Mouse (Mus musculus) liver, postnatal 0 days (tissue): ENCODE results near the gene Haus4.

Source experiments
- CTCF ChIP-seq: sonication (generic); IDR thresholded peaks from 2 replicates; pipeline ENCODE4 v1.5.1; 2016; ENCODE audit warnings: antibody characterized with exemption, low read depth
- EP300 ChIP-seq: IDR thresholded peaks from 2 replicates; pipeline ENCODE4 v1.6.1; 2016; ENCODE audit warnings: antibody characterized with exemption, low read depth, mild to moderate bottlenecking

DNA sequence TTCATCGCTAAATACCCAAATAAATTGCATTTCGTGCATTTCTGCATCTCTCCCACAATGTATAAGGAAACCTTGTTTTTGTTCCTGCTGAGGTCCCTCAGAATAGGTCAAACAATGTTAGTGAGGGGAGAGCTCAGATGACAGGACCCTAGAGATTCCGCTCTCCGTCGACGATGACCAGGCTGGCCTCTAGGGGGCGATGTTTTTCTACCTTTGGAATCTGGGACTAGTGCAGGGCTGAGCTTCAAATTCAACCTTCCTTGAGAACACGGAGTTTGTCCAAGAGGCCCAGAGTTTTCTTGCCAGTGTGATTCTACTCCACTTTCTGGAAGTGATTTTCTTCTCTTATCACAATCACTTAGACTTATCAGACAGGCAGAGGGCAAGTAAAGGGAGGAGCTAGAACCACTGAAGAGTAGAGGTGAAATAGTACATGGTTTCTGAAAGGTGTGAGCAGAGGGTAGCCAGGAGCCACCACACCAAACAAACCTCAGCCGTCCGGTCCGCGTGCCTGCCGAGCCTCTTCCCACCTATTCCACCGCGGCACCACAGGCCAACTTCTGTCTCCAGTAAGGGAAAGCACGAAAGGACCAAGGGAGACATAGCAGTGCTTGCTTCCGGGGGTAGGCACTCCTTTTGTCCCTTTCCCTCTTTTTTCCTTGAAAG is 25.8 kb downstream of the Haus4 start:
- peak; percentile 87 for TF ChIP-seq CTCF
- TF ChIP-seq EP300: no peak
